Mouse (Mus musculus) embryonic stem cell, embryonic (primary cell): Measurements from ENCODE around the gene Olfr243.
"Not testable (repeated sequence)": the region's sequence is repeated elsewhere in the genome, so short reads cannot be mapped to it uniquely, and the experiment has no call there.

Experiments
- CTCF ChIA-PET, 4 experiments: fragments of 300-600 bp in 2 of 4; fragments of 350-600 bp in 2 of 4; sonication (Branson Sonifier 250); formaldehyde crosslinking; loops; one replicate each; lab custom pipeline; 2022; ENCODE audit warnings: inconsistent platforms in 2 of 4; lab: Charles Lee
- POLR2A ChIA-PET, 4 experiments: fragments of 300-600 bp in 2 of 4; fragments of 350-600 bp in 2 of 4; sonication (Branson Sonifier 250); formaldehyde crosslinking; loops; one replicate each; lab custom pipeline; 2022; ENCODE audit warnings: antibody characterized with exemption in 4 of 4, inconsistent platforms in 1 of 4; lab: Charles Lee

Olfr243 gene

DNA sequence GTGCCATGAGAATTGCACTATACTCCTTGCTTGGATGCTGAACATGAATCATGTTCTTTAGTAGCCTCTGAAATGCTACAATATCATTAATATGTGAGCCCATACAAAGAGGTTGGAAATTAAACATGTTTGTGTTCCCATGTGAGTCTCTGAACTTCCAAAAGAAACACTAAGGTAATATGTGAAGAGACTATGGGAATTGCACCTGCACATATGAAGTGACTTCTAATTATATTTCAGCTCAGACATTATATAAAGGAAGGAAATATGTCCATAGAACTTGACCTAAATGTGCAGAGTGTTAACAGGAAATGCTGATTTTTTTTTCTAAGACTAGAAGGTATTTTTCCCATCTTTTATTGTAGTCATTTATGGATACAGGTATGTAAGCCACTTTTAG is at the start of gene Olfr243:
Gene Olfr243 (plus strand): TSS at position 301 of the 400 bp plus-strand sequence.
- ChIA-PET POLR2A (no interaction called here), CTCF (no interaction called here)

DNA sequence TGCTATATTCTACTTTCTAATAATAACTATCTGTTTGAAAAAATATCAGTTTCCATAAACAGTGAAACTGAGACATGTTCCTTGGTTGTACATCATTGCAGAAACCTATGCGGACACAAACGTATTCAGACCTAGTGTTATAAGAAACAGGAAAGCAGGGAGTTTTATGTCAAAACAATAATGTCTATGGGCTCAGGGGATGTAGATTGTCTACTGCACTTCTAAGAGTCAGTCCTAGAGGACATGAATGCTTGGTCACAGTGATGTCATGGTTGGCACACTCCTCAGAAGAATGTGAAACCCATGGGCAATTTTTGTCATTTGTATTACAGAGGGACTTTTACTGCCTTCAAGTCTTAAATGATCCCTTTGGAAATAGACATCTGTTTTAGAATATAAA is 43.4 kb upstream of the Olfr243 start, which contains the start of gene Olfr624:
Gene Olfr624 (minus strand): TSS at position 101 of the 400 bp plus-strand sequence.
- ChIA-PET CTCF (no interaction called here), POLR2A (no interaction called here)

DNA sequence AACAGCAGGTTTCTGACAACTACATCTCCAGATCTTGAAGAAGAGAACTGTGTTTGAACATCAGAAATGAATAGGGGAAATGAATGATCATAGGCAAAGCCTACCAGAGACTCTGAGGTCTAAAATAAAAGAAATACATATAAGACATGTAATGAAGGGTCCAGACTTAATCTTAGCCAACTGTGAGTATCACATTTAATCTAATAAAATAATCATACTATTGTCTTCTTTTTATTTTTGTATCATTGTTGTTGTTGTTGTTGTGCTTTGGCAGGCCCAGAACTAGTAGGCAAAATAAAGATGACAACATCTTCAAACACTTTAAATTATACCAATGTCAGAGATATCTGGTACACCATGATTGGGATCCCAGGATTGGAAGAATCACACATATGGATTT is 32.1 kb upstream of the Olfr243 start, which contains the start of gene Olfr625-ps1:
Gene Olfr625-ps1 (plus strand): TSS at position 301 of the 400 bp plus-strand sequence.
- CTCF ChIA-PET, result no interaction called here
- POLR2A ChIA-PET, result no interaction called here

DNA sequence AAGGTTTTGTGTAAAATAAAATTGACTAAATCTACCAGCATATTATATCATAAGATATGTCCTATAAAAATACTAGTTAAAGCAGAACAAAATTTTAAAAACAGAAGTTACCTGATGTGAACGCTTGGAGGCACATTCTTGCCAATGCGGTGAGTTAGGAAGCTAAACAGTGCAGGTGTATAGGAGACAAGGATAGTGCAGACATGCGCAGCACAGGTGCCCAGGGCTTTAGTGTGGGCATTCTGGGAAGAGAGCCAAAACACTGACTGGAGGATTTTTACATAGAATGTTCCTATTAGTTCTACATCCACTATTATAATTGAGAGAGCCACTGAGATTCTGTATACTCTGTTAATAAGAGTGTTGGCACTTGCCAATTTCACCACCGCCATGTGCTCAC is 15.0 kb upstream of the Olfr243 start:
- ChIA-PET POLR2A (no interaction called here), CTCF (no interaction called here)

DNA sequence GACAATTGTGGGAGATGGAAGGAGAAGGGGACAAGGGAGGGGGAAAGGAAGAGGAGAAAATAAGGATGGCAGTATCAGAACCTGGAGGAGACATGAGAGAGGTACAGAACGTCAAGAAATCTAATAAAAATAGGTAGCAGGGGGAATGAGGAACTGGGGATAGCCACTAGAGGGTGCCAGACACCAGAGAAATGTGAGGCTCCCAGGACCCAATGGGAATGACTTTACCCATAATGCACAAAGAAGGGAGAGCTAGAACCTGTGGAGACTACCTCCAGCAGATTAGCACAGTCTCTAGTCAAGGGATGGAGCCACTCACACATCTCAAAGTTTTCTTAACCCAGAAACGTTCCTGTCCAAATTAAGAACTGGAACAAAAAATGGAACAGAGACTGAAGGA is 2.4 kb upstream of the Olfr243 start:
- ChIA-PET CTCF (interaction anchor here in 1 of 4 experiments (1.0 kb wide), 1 partner anchor 95 kb away, joined by 4 read pairs; no protein-coding TSS in a partner anchor), POLR2A (no interaction called here)

DNA sequence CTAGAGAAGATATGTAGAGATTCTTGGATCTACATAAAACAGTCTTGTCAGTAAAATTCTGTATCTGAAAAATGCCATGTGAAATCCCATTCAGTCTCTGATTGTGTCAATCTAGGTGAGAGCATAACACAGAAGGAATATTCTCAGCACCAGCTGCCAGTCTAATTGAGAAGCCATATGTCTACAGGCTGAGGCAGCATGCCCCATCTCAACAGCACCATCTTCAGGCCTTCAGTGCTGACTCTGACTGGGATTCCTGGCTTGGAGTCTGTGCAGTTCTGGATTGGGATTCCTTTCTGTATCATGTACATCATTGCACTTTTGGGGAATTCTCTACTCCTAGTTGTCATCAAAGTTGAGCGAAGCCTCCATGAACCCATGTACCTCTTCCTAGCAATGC is 1.9 kb downstream of the Olfr243 start:
- POLR2A ChIA-PET, result not testable (repeated sequence)

DNA sequence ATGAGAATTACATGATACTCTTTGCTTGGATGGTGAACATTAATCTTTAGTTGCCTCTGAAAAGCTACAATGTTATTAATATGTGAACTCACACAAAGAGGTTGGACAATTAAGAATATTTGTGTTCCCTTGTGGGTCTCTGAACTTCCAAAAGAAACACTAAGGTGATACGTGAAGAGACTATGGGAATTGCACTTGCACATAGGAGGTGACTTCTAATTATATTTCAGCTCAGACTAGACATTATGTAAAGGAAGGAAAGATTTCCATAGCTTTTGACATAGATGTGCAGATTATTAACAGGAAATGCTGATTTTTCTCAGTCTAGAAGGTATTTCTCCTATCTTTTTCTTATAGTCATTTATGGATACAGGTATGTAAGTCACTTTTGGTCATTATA is 15.6 kb downstream of the Olfr243 start, which contains the start of gene Olfr628:
Gene Olfr628 (plus strand): TSS at position 301 of the 400 bp plus-strand sequence.
- ChIA-PET POLR2A (no interaction called here), CTCF (no interaction called here)

More for the DNA sequence above, 1.9 kb downstream of the Olfr243 start:
- CTCF ChIA-PET, result not testable (repeated sequence)

DNA sequence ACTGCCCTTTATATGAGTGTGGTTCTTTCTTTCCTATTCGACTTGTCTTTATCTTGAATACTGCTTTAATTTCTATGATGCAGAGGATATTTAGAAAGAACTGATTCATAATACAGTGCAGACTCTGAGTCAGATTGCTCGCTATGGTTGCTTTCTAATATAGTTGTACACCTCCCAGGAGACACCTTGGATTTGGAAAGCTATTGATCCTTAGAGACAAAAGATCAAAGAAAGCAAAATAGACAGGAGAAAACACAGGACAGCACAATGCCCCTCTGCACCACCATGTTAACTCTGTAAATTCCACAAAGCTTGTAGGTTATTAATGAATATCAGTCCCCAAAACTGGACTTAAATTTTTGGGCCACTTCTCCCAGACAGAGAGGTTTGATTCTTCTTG is 30.4 kb downstream of the Olfr243 start, which contains the start of gene Olfr629:
Gene Olfr629 (minus strand): TSS at position 101 of the 400 bp plus-strand sequence.
- CTCF ChIA-PET, result no interaction called here
- POLR2A ChIA-PET, result no interaction called here

DNA sequence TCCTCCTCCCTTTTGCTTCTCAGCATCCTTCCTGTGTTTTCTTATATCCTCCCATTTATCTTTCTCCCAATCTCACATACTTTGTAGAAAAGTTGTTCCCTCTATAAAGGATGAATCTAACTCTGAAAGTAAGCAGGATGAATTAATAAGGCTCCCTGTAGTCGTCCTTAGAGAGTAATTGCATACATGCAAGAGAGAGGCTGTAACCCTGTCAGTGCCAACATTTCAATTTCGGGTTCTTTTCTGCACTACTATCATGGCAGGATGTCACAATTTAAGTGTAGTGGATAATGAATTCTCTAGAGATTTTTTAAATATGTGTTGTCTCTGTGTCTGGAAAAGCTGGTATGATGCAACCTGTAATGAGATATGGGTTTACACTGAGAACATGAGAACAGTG is 42.8 kb downstream of the Olfr243 start, which contains the start of gene Olfr630:
Gene Olfr630 (minus strand): TSS at position 101 of the 400 bp plus-strand sequence.
- ChIA-PET CTCF (no interaction called here), POLR2A (no interaction called here)

DNA sequence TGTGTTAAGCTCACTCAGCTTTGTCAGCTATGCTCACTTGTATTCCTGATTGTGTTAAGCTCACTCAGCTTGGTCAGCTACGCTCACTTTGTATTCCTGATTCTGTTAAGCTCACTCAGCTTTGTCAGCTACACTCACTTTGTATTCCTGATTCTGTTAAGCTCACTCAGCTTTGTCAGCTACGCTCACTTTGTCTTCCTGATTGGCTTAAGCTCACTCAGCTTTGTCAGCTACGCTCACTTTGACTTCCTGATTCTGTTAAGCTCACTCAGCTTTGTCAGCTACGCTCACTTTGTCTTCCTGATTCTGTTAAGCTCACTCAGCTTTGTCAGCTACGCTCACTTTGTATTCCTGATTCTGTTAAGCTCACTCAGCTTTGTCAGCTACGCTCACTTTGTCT is 47.7 kb downstream of the Olfr243 start:
- CTCF ChIA-PET, POLR2A ChIA-PET: not testable (repeated sequence)

DNA sequence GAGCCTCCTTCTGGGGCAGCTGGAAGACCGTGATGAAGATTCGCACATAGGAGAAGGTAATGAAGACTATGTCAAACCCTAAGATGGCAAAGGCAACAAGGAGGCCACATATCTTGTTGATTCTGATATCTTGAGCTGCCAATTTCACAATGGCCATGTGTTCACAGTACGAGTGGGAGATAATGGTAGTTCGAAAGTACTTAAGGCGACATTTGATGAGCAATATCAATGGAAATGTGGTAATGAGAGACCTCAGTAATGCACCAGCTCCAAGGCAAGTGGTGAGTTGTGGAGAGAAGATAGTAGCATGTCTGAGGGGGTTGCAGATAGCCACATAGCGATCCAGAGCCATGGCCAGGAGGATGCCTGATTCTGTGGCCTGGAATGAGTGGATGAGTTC is 53.2 kb downstream of the Olfr243 start:
- POLR2A ChIA-PET, CTCF ChIA-PET: not testable (repeated sequence)
